Mouse (Mus musculus): ENCODE results near the gene Tnni3. TPM values are rescaled to one million over a fixed set of nuclear protein-coding genes. Genes with fewer than 3 reads are reported as not detected.
A peak's percentile ranks its signal among the peaks of the same experiment; 100 is the strongest.

Tnni3 gene
- total RNA-seq, 2 experiments from 2014 or later: 1.0 to 1.2 TPM

- no peak for DNase-seq (ENCODE audit: low spot score in 2 of 2)
- intact Hi-C loops (cut with DNase I): loop anchor here (2.0 kb wide), 2 partner anchors 45 to 93 kb away; no protein-coding TSS in a partner anchor
These were observed 561 bp downstream of the Tnni3 start for GRCm38 (mm10) chr7:4523205-4524130.

GRCm38 (mm10) chr7:4522292-4522691 is 1.7 kb downstream of the Tnni3 start:
- no peak for DNase-seq (ENCODE audit: low spot score in 2 of 2)
- intact Hi-C loops (cut with DNase I): no loop called here

- intact Hi-C loops (cut with DNase I): no loop called here
- DNase-seq (ENCODE audit: low spot score in 2 of 2): no peak
These were observed 2.6 kb downstream of the Tnni3 start for GRCm38 (mm10) chr7:4521231-4522003.

GRCm38 (mm10) chr7:4518487-4518886 is 5.5 kb downstream of the Tnni3 start:
- DNase-seq (ENCODE audit: low spot score in 2 of 2): no peak
- intact Hi-C loops (cut with DNase I): no loop called here

- intact Hi-C loops (cut with DNase I): no loop called here
- no peak for DNase-seq (ENCODE audit: low spot score in 2 of 2)
These were observed 7.5 kb downstream of the Tnni3 start, which contains the start of gene Tnnt1 for GRCm38 (mm10) chr7:4516332-4517050. Gene Tnnt1, minus strand, starts transcription at chr7:4516382.

GRCm38 (mm10) chr7:4515853-4516252 is 8.2 kb downstream of the Tnni3 start:
- DNase-seq (ENCODE audit: low spot score in 2 of 2): no peak
- intact Hi-C loops (cut with DNase I): no loop called here

GRCm38 (mm10) chr7:4513829-4514712 is 10.0 kb downstream of the Tnni3 start:
- no peak for DNase-seq (ENCODE audit: low spot score in 2 of 2)
- intact Hi-C loops (cut with DNase I): no loop called here

GRCm38 (mm10) chr7:4513236-4513635 is 10.8 kb downstream of the Tnni3 start:
- DNase-seq (ENCODE audit: low spot score in 2 of 2): no peak
- intact Hi-C loops (cut with DNase I): no loop called here

GRCm38 (mm10) chr7:4511489-4512224 is 12.4 kb downstream of the Tnni3 start:
- intact Hi-C loops (cut with DNase I): loop anchor here (2.0 kb wide), 1 partner anchor 15 kb away; no protein-coding TSS in a partner anchor
- DNase-seq (ENCODE audit: low spot score in 2 of 2): no peak

- intact Hi-C loops (cut with DNase I): loop anchor here (2.0 to 10.0 kb wide), 2 partner anchors 17 to 815 kb away; partner anchors contain the start of genes Mboat7 and Tsen34
- peak in 1 of 2 experiments; percentile 47 for DNase-seq (ENCODE audit: low spot score in 2 of 2)
These were observed 14.0 kb downstream of the Tnni3 start for GRCm38 (mm10) chr7:4509863-4510608.

- intact Hi-C loops (cut with DNase I): loop anchor here (10.0 kb wide), 1 partner anchor 814 kb away; the partner anchor contains the start of genes Mboat7 and Tsen34
- DNase-seq (ENCODE audit: low spot score in 2 of 2): no peak
These were observed 15.3 kb downstream of the Tnni3 start for GRCm38 (mm10) chr7:4508739-4509116.

- intact Hi-C loops (cut with DNase I): loop anchor here (10.0 kb wide), 1 partner anchor 813 kb away; the partner anchor contains the start of genes Mboat7 and Tsen34
- DNase-seq (ENCODE audit: low spot score in 2 of 2): peak in 1 of 2 experiments; percentile 77
These were observed 15.8 kb downstream of the Tnni3 start for GRCm38 (mm10) chr7:4508062-4508738.

GRCm38 (mm10) chr7:4507220-4507619 is 16.8 kb downstream of the Tnni3 start:
- no peak for DNase-seq (ENCODE audit: low spot score in 2 of 2)

GRCm38 (mm10) chr7:4504646-4505435 is 19.2 kb downstream of the Tnni3 start:
- peak in 1 of 2 experiments; percentile 16 for DNase-seq (ENCODE audit: low spot score in 2 of 2)
- intact Hi-C loops (cut with DNase I): loop anchor here (10.0 kb wide), 1 partner anchor 810 kb away; the partner anchor contains the start of genes Mboat7 and Tsen34

More at GRCm38 (mm10) chr7:4507220-4507619, 16.8 kb downstream of the Tnni3 start:
- intact Hi-C loops (cut with DNase I): loop anchor here (10.0 kb wide), 1 partner anchor 812 kb away; the partner anchor contains the start of genes Mboat7 and Tsen34

GRCm38 (mm10) chr7:4503858-4504257 is 20.2 kb downstream of the Tnni3 start:
- DNase-seq (ENCODE audit: low spot score in 2 of 2): no peak
- intact Hi-C loops (cut with DNase I): loop anchor here (10.0 kb wide), 1 partner anchor 809 kb away; the partner anchor contains the start of genes Mboat7 and Tsen34
